Mouse (Mus musculus): ENCODE data around the gene Slc18b1.
A peak's percentile ranks its signal among the peaks of the same experiment; 100 is the strongest.

Gene Slc18b1

DNA sequence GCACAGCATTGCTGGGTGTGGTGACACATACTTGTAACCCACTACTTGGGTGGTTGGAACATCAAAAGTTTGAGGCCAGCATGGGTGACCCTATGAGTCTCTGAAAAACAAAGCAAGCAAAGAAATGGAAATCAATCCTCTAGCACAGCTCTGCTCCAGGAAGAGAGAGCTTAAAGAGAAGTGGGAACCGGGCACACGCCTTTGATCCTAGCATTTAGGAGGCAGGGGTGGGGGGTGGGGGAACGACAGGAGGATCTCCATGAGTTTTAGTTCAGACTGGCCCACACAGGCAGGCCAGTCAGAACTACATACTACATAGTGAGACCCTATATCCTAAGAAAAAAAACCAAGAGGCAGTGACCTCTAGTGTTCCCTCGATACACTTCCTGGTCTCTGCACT, 9.4 kb downstream of the Slc18b1 start:
- no peak for DNase-seq (ENCODE audit: low spot score in 2 of 2)

DNA sequence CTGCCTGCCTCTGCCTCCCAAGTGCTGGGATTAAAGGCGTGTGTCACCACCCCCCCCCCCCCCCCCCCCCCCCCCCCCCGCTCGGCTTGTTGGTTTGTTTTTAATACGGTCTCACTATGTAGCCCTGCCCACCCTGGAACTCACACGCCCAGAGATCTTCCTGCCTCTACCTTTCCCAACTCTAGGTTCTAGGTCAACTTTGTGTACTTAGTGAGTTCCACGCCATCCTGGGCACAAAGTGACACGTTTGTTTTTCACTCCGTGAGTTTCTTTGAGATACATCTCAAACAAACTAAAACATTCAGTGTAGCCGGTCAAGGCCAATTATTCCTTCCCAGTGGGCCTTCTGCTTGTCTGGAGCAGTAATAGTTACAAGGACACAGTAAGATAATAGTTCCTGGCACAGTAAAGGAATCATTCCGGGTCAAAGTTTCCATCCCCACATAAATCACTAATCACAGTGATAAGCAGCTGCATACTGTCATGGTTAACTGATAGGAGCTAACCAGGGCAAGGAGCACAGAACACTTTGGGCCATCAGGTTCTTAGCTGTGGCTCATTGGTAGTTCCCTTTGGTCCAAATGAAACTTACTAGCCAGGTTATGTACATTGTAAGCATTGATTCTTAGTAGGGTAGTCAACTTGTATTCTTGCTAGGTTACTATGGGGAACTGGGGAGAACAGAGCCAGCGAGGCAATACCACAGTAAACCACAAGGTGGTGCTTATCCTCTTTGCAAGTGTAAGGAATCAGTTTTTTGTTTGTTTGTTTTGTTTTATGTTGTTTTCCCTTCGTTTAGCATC, 15.1 kb downstream of the Slc18b1 start:
- peak; percentile 67 to 79 for DNase-seq (ENCODE audit: low spot score in 2 of 2)

DNA sequence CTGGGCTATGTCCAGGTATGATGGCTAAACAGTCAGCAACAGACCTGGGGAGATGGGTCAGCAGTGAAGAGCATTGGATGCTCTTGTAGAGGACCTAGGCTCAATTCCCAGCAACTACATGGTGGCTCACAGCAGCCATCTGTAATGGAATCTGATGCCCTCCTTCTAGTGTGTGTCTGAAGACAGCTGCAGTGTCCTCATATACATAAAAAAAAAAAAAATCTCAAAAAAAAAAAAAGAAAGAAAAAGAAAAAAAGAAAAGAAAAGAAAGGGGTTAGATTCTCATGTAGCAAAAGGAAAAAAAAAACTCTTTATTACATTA, 15.6 kb downstream of the Slc18b1 start:
- DNase-seq (ENCODE audit: low spot score in 2 of 2): no peak

DNA sequence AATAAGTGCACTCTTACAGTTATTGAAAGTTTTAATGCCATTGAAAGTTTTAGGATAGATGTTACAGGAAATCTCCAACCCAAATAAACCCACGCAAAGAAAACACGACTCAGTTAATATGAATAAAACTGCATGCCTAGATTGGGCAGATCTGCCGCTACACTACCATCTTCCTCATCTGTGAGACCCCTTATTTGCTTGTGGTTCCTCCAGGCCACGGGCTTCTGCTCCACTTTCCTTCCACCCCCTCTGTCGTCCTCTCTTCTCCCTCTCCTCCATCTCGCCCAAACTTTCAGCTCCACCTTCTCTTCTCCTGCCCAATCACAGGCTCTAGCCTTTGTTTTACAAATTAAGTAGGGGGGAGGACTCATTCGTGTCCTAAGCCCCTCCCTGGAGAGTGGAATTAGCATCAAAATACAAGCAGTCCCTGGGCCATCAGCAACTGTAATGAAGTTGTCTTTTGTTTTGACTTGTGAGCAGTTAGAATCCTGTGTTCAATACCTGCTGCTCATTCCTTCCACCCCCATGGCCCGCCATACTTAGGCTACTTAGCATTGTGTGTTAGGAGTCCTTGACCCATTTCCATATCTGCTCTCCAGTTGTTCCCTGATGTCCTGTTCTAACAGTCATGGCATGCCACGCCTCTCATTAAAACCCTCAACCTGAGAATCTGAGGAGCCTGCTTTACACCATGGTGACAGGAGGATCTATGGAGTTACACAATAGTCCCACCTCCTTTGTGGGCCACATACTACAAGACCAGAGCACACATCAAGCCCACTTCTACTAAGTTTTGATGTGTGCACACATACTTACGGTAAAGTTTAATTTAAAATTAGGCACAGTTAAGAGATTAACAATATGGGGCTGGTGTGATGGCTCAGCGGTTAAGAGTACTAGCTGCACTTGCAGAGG, 16.3 kb downstream of the Slc18b1 start:
- DNase-seq (ENCODE audit: low spot score in 2 of 2): no peak

DNA sequence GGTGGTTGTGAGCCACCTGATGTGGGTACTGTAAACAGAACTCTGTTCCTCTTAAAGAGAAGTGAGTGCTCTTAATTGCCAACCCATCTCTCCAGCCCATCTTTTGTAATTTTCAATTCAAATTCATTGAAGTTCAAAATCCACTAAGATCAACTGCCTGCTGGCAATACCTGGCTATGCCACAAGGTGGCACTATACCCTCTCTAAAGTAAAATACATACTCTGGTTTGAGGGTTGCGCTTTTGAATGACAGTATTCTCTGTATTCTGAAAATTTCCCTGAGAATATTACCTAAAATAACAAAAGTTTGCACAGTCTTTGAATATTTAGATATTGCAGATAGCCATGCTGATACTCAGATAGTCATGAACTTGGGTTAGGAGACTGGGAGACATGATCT, 18.4 kb downstream of the Slc18b1 start:
- peak; percentile 81 to 86 for DNase-seq (ENCODE audit: low spot score in 2 of 2)

DNA sequence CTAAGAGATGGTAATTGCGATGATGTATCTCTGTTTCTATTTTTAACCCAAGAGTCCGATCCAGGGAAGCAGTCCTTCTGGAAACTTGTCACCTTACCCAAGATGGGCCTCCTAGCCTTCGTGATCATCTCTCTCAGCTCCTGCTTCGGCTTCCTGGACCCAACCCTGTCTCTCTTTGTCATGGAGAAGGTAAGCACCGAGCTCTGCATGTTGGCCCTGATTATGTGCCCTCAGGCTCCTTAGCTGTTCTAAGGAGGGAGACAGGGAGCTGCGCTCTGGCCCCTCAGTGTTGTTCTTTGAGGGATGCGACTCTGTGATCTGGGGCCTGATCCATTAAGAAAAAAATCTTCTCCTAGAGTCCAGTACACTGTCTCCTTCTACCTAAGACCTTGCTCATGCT, 19.5 kb downstream of the Slc18b1 start:
- no peak for DNase-seq (ENCODE audit: low spot score in 2 of 2)

DNA sequence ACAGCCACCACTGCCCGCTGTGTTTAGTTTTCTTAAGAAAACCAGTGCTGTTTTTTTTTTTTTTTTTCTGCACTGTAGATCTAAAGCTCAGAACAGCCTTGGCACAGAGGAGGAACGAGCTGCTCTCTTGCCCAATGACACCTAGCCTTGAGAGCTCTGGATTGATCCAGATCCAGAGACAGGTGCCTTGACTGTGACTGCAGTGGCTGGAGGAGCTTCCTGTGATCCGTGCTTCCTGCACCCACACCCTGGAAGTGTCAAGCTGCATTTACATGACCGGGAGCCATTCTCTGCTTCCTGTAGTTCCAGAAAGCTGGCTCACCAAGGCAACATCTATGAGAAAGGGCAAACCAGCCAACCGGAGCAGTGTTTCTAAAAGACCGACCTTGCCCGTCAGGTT, 29.7 kb downstream of the Slc18b1 start:
- no peak for DNase-seq (ENCODE audit: low spot score in 2 of 2)

DNA sequence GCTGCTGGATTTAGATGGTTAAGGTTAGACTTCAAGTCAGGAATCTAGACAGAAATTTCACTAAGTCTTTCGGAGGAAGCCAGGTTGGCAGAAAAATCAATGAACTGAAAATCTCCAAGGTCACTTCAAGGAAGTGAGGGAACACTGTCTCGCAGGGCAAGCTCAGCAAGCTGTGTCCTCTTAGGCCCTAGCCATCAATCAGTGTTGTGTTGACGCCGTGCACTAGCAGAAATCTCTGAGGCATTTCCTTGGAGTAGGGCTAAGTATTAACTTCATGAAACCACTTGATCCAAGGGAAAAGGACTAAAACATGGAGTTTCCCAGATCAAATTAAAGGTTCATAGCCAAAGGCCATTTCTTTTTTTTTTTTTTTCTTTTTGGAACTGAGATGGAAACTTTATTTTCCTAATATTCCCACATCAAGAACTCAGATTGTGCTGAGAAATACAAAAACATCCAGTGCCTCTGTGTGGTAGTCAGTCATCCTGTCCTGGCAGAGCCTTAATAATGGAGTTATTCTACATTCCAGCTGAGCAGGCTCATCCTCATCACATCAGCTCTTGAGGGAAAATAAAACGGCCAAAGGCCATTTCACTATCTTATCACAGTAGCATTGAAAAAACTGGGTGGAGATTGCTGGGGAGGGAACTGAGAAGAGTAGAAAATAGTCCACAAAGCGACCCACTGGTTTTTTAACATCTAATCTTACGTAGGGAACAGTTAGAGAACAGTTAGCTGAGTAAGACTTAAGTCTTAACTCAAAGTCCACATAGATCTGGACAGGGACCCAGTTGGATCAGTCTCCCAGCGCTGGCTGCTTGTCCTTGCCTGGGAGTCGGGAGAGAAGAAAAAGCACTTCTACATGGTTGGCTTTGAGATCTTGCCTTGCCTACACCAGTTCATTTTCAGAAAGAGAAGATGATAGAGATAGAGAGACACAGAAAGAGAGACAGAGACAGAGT, 39.5 kb downstream of the Slc18b1 start:
- DNase-seq (ENCODE audit: low spot score in 2 of 2): no peak

DNA sequence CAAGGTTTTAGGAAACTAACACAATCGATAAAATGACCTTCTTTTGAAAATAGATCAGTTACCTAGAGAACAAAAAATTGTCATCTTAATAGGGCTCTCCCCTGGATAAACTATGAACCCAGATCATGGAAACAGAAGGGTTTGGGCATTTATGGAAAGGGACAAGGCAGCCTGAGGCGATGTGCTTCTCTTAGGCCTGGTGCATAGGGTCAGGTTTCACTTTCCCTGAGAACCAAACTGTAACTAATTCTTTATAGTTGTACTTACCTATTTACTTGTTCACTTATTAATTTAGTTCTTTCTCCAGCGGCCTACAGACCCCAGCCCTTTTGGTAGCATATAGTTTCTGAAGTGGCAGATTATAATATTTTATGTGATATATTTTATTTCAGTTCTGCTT, 40.3 kb downstream of the Slc18b1 start:
- no peak for DNase-seq (ENCODE audit: low spot score in 2 of 2)

DNA sequence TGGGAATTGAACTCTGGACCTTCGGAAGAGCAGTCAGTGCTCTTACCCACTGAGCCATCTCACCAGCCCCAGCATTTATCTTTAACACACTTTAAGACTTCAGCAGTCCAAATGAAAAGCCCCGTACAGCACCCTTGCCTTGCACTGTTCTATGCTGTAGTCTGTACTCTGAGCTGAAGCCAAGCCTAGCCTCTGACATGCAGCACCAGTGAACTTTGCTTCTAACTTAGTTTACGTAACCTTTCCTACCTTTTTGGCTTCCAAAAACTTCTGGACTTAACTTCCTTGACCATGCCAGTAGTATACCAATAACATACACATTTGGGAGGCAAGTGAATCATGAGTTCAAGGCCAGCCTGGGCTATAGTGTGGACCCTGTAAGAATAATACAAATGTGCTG, 42.1 kb downstream of the Slc18b1 start:
- DNase-seq (ENCODE audit: low spot score in 2 of 2): no peak

DNA sequence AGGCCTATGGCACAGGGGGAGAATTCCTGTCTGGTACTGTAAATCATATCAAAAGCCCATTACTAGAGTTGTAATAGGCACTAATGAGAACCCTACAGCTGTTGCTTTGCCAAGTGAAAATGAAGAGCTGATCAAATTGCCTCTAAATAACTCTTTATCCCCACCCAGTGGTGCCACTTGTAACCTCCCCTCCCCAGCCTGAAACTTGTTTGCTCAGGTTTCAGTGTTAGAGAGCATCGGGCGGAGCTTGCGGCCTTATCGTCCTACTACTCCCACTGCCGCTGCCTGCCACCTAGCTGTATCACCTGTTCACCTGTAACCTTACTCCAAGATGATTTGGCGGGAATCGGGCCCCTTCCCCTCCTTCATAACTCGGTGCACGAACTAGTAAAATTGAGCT, 42.6 kb downstream of the Slc18b1 start:
- DNase-seq (ENCODE audit: low spot score in 2 of 2): no peak

DNA sequence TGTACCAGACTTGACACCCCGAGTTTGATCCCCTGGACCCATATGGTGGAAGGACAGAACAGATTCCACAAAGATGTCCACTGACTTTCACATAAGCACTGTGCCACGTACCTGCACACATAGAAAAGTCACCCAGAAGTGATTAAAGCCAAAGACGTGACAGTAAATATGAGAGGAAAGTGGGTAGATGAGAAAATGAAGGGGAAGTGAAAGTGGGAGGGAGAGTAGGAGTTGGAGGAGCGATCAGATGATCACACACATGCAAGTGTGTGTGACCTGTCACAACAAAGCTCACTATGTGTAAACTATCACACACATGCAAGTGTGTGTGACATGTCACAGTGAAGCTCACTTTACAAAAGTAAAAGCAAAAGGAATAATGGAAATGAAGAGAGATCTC, 43.7 kb downstream of the Slc18b1 start:
- no peak for DNase-seq (ENCODE audit: low spot score in 2 of 2)

DNA sequence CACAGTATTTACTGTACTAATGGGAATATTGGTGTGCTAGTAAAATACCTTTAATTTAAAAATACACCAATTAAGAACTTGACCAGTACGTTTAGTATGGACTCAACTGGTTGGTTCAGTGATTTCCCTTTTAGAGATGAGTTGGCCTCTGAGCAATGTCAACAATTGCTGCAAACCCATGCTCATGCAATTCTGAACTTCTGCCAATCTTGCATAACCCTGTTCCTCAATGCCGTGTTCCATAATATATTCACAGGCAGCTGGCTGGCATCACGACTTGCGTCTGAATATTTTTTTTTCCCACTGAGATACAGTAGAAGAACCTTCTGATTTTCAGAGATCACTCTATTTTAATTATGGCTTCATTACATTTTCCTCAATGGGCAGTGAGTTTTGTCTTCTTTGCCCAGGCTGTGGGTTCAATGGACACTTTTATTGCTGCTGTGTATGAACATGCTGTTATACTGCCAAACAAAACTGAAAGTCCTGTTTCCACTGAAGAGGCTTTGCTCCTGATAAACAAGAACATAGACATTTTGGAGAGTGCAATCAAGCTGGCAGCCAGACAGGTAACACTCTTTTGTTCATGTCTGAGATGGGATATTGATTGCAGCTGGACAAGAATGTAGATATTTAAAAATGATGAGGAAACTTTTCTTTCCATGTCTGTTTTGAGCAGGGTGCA, 54.6 kb downstream of the Slc18b1 start, which contains the start of gene Vnn3:
TSS of gene Vnn3 (plus strand) at position 235 of the 685 bp plus-strand sequence.
- no peak for DNase-seq (ENCODE audit: low spot score in 2 of 2)

DNA sequence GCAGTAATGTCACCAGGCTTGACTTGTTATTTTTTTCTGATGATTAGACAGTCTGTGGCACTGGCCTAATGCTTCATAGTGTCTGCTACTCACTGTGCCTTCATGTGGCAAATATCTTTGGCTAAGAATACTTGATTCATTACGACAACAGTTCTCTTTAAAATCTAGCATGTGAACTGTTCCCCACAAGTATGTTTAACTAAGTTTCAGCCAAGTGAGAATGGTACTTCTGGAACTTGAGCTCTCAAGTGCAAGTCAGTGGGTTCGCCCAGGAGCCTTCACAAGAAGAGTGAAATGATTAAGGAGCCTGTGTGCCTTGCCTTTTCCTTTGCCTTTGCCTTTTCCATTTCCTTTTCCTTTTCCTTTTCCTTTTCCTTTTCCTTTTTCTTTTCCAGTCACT, 55.3 kb downstream of the Slc18b1 start:
- DNase-seq (ENCODE audit: low spot score in 2 of 2): no peak

DNA sequence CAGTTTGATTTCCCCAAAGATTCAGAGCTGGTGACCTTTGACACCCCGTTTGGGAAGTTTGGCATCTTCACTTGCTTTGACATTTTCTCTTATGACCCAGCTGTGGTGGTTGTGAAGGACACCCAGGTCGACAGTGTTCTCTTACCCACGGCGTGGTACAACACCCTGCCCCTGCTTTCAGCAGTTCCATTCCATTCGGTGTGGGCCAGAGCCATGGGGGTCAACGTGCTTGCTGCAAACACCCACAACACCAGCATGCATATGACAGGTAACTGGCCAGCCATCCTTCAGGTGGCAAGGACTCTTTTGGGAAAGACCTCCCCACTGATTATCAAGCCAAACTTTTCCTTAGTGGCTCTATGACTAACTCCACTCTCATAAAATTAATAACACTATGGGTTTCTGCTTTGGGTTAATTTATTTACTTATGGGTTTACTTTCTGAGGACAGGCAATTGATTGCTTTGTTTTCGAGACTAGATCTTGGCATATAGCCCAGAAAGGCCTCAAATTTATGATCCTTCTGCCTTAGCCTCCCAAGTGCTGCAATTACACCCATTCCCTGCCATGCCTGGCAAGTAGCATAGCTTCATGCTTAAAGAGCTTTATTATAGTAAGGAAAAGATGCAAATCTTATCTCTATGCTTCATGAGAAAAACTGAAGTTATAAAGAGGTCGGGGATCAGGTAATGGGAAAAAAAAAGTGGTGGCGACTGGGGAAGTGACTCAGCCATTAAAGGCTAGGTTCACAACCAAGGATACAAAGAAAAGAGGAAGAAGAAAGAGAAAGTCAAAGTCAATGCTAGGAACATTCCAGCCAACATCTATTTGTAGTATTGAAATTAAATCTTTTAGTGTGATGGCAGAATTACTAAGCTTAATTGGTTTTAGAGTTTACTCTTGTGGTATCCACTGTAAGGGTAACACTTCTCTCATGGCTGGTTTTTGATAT, 67.9 kb downstream of the Slc18b1 start:
- no peak for DNase-seq (ENCODE audit: low spot score in 2 of 2)
